Mouse (Mus musculus): Measurements from ENCODE around the gene Dnah8. TPM values are rescaled to one million over a fixed set of nuclear protein-coding genes. Genes with fewer than 3 reads are reported as not detected.

Gene Dnah8
- polyA plus RNA-seq, 1 experiment = 10.7 TPM

GRCm38 (mm10) chr17:30860606-30861005 is 236.5 kb downstream of the Dnah8 start:
- no peak overlapping the region for H3K27ac ChIP-seq (ENCODE audit: insufficient read depth, low read depth, low read length)
- no peaks in the 10 kb centered on the region for H3K36me3 ChIP-seq (ENCODE audit: control insufficient read depth, insufficient read depth, low read length)
- no peak overlapping the region for H3K4me3 ChIP-seq (ENCODE audit: low read depth, low read length)
- 50% methylated on average over 7 of the region's 7 CpGs for WGBS
- H3K27me3 ChIP-seq (ENCODE audit: control insufficient read depth, insufficient read depth, low read length) = no peaks in the 10 kb centered on the region
- TF ChIP-seq CTCF (IDR thresholded peaks at IDR 0.05; ENCODE audit: extremely low read depth, insufficient read length, insufficient replicate concordance, low read depth, low read length) (no peak), POLR2A (IDR thresholded peaks at IDR 0.05; ENCODE audit: low read depth, low read length) (no peak)
- H3K4me1 ChIP-seq (ENCODE audit: control insufficient read depth, insufficient read depth, insufficient read length, low read length) = no peaks in the 10 kb centered on the region

- H3K36me3 ChIP-seq (ENCODE audit: control insufficient read depth, insufficient read depth, low read length) = no peaks in the 10 kb centered on the region
- no peak overlapping the region for H3K27ac ChIP-seq (ENCODE audit: insufficient read depth, low read depth, low read length)
- H3K4me3 ChIP-seq (ENCODE audit: low read depth, low read length) = no peak overlapping the region
- H3K4me1 ChIP-seq (ENCODE audit: control insufficient read depth, insufficient read depth, insufficient read length, low read length) = no peaks in the 10 kb centered on the region
- TF ChIP-seq POLR2A (IDR thresholded peaks at IDR 0.05; ENCODE audit: low read depth, low read length) (no peak), CTCF (IDR thresholded peaks at IDR 0.05; ENCODE audit: extremely low read depth, insufficient read length, insufficient replicate concordance, low read depth, low read length) (no peak)
- 67% methylated on average over 8 of the region's 8 CpGs for WGBS
- no peaks in the 10 kb centered on the region for H3K27me3 ChIP-seq (ENCODE audit: control insufficient read depth, insufficient read depth, low read length)
These were observed 242.1 kb downstream of the Dnah8 start for GRCm38 (mm10) chr17:30866281-30866680.

- H3K4me1 ChIP-seq (ENCODE audit: control insufficient read depth, insufficient read depth, insufficient read length, low read length) = no peaks in the 10 kb centered on the region
- peak overlapping the region; percentile 25 for H3K27ac ChIP-seq (ENCODE audit: insufficient read depth, low read depth, low read length)
These were observed 242.8 kb downstream of the Dnah8 start for GRCm38 (mm10) chr17:30866966-30867365.

GRCm38 (mm10) chr17:30871040-30871439 is 246.9 kb downstream of the Dnah8 start:
- no peak overlapping the region for H3K27ac ChIP-seq (ENCODE audit: insufficient read depth, low read depth, low read length)
- WGBS = 51% methylated on average over 10 of the region's 10 CpGs
- H3K36me3 ChIP-seq (ENCODE audit: control insufficient read depth, insufficient read depth, low read length) = no peaks in the 10 kb centered on the region; the same call in 1 of the 2 replicates
- no peaks in the 10 kb centered on the region for H3K4me1 ChIP-seq (ENCODE audit: control insufficient read depth, insufficient read depth, insufficient read length, low read length)
- H3K27me3 ChIP-seq (ENCODE audit: control insufficient read depth, insufficient read depth, low read length) = no peaks in the 10 kb centered on the region
- TF ChIP-seq CTCF (IDR thresholded peaks at IDR 0.05; ENCODE audit: extremely low read depth, insufficient read length, insufficient replicate concordance, low read depth, low read length) (no peak), POLR2A (IDR thresholded peaks at IDR 0.05; ENCODE audit: low read depth, low read length) (no peak)
- H3K4me3 ChIP-seq (ENCODE audit: low read depth, low read length) = no peak overlapping the region

More at GRCm38 (mm10) chr17:30866966-30867365, 242.8 kb downstream of the Dnah8 start:
- H3K4me3 ChIP-seq (ENCODE audit: low read depth, low read length) = no peak overlapping the region
- no peaks in the 10 kb centered on the region for H3K27me3 ChIP-seq (ENCODE audit: control insufficient read depth, insufficient read depth, low read length)
- TF ChIP-seq CTCF (IDR thresholded peaks at IDR 0.05; ENCODE audit: extremely low read depth, insufficient read length, insufficient replicate concordance, low read depth, low read length) (no peak), POLR2A (IDR thresholded peaks at IDR 0.05; ENCODE audit: low read depth, low read length) (no peak)
- no peaks in the 10 kb centered on the region for H3K36me3 ChIP-seq (ENCODE audit: control insufficient read depth, insufficient read depth, low read length)
- WGBS = 82% methylated on average over 9 of the region's 9 CpGs

GRCm38 (mm10) chr17:30874276-30874675 is 250.1 kb downstream of the Dnah8 start:
- no peaks in the 10 kb centered on the region for H3K4me1 ChIP-seq (ENCODE audit: control insufficient read depth, insufficient read depth, insufficient read length, low read length)
- no peak overlapping the region for H3K4me3 ChIP-seq (ENCODE audit: low read depth, low read length)
- H3K27me3 ChIP-seq (ENCODE audit: control insufficient read depth, insufficient read depth, low read length) = no peaks in the 10 kb centered on the region
- no peak overlapping the region for H3K27ac ChIP-seq (ENCODE audit: insufficient read depth, low read depth, low read length)
- no peaks in the 10 kb centered on the region; the same call in 1 of the 2 replicates for H3K36me3 ChIP-seq (ENCODE audit: control insufficient read depth, insufficient read depth, low read length)
- 59% methylated on average over 15 of the region's 15 CpGs for WGBS
- TF ChIP-seq CTCF (IDR thresholded peaks at IDR 0.05; ENCODE audit: extremely low read depth, insufficient read length, insufficient replicate concordance, low read depth, low read length) (peak; percentile 55; the same call in 1 of the 2 replicates), POLR2A (IDR thresholded peaks at IDR 0.05; ENCODE audit: low read depth, low read length) (no peak)

- Histone ChIP-seq H3K27ac (ENCODE audit: insufficient read depth, low read depth, low read length) (no peak overlapping the region), H3K27me3 (ENCODE audit: control insufficient read depth, insufficient read depth, low read length) (no peaks in the 10 kb centered on the region), H3K36me3 (ENCODE audit: control insufficient read depth, insufficient read depth, low read length) (no peaks in the 10 kb centered on the region; the same call in 1 of the 2 replicates), H3K4me1 (ENCODE audit: control insufficient read depth, insufficient read depth, insufficient read length, low read length) (no peaks in the 10 kb centered on the region), H3K4me3 (ENCODE audit: low read depth, low read length) (no peak overlapping the region)
- TF ChIP-seq CTCF (IDR thresholded peaks at IDR 0.05; ENCODE audit: extremely low read depth, insufficient read length, insufficient replicate concordance, low read depth, low read length) (no peak), POLR2A (IDR thresholded peaks at IDR 0.05; ENCODE audit: low read depth, low read length) (no peak)
- WGBS = 49% methylated on average over 7 of the region's 7 CpGs
These were observed 253.3 kb downstream of the Dnah8 start for GRCm38 (mm10) chr17:30877456-30877855.

- H3K27me3 ChIP-seq (ENCODE audit: control insufficient read depth, insufficient read depth, low read length) = no peaks in the 10 kb centered on the region
- no peak overlapping the region for H3K27ac ChIP-seq (ENCODE audit: insufficient read depth, low read depth, low read length)
- no peaks in the 10 kb centered on the region; the same call in 1 of the 2 replicates for H3K36me3 ChIP-seq (ENCODE audit: control insufficient read depth, insufficient read depth, low read length)
- WGBS = 62% methylated on average over 6 of the region's 6 CpGs
- H3K4me1 ChIP-seq (ENCODE audit: control insufficient read depth, insufficient read depth, insufficient read length, low read length) = no peaks in the 10 kb centered on the region
- H3K4me3 ChIP-seq (ENCODE audit: low read depth, low read length) = no peak overlapping the region
- TF ChIP-seq POLR2A (IDR thresholded peaks at IDR 0.05; ENCODE audit: low read depth, low read length) (no peak), CTCF (IDR thresholded peaks at IDR 0.05; ENCODE audit: extremely low read depth, insufficient read length, insufficient replicate concordance, low read depth, low read length) (no peak)
These were observed 254.5 kb downstream of the Dnah8 start for GRCm38 (mm10) chr17:30878626-30879025.
